Mouse (Mus musculus): ENCODE data around the gene Rbfox2. TPM values are rescaled to one million over a fixed set of nuclear protein-coding genes. Genes with fewer than 3 reads are reported as not detected.
"Not testable (repeated sequence)": the region's sequence is repeated elsewhere in the genome, so short reads cannot be mapped to it uniquely, and the experiment has no call there.

Gene Rbfox2
- polyA plus RNA-seq, 1 experiment from 2014 or later = 119 TPM

DNA sequence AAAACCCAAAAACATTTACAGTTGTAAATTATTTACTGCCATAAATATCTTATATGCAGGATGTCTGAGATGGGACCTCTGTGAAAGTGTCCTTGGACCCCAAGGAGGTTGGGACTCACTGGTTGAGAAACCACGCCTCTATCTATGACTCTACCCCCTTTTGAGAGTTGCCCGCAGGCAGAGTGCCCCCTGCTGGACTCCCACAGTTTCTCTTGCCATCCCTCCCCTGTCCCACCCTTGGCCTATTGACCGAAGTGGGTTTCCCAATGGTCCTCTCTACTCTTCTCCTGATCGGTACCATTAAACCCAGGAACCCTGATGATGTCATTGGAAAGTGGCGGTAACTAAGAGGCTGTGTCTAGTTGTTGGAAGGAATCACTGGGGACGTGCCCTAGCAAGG lies 35.2 kb upstream of the Rbfox2 start:
- H3K27me3 ChIP-seq = no peaks in the 10 kb centered on the region; the same call in 1 of the 2 replicates
- no peaks in the 10 kb centered on the region for H3K9me3 ChIP-seq
- H3K27ac ChIP-seq = no peak overlapping the region
- H3K4me2 ChIP-seq = no peak overlapping the region
- peaks cover 22% of the 10 kb centered on the region for H3K4me1 ChIP-seq
- WGBS = 90% methylated on average over 6 of the region's 6 CpGs
- H3K36me3 ChIP-seq (replicated peaks) = no peaks in the 10 kb centered on the region
- no peak for ATAC-seq (ENCODE audit: low FRiP score)
- no peak overlapping the region for H3K9ac ChIP-seq
- no peak overlapping the region for H3K4me3 ChIP-seq (replicated peaks)

GRCm38 (mm10) chr15:77340581-77340980 lies 33.8 kb upstream of the Rbfox2 start:
- no peak overlapping the region for H3K4me2 ChIP-seq

GRCm38 (mm10) chr15:77338924-77339429 lies 32.2 kb upstream of the Rbfox2 start:
- ATAC-seq (ENCODE audit: low FRiP score) = no peak
- Histone ChIP-seq H3K9me3 (no peaks in the 10 kb centered on the region), H3K9ac (no peak overlapping the region), H3K4me2 (no peak overlapping the region), H3K4me1 (peaks cover 23% of the 10 kb centered on the region), H3K4me3 (replicated peaks) (no peak overlapping the region), H3K36me3 (replicated peaks) (no peaks in the 10 kb centered on the region), H3K27ac (no peak overlapping the region), H3K27me3 (no peaks in the 10 kb centered on the region; the same call in 1 of the 2 replicates)
- WGBS = 85% methylated on average over 8 of the region's 8 CpGs

More at GRCm38 (mm10) chr15:77340581-77340980, 33.8 kb upstream of the Rbfox2 start:
- no peak overlapping the region for H3K9ac ChIP-seq
- no peak overlapping the region for H3K4me3 ChIP-seq (replicated peaks)
- H3K4me1 ChIP-seq = peaks cover 33% of the 10 kb centered on the region
- H3K36me3 ChIP-seq (replicated peaks) = no peaks in the 10 kb centered on the region
- H3K27ac ChIP-seq = no peak overlapping the region
- no peaks in the 10 kb centered on the region; the same call in 1 of the 2 replicates for H3K27me3 ChIP-seq
- H3K9me3 ChIP-seq = no peaks in the 10 kb centered on the region
- no peak for ATAC-seq (ENCODE audit: low FRiP score)

DNA sequence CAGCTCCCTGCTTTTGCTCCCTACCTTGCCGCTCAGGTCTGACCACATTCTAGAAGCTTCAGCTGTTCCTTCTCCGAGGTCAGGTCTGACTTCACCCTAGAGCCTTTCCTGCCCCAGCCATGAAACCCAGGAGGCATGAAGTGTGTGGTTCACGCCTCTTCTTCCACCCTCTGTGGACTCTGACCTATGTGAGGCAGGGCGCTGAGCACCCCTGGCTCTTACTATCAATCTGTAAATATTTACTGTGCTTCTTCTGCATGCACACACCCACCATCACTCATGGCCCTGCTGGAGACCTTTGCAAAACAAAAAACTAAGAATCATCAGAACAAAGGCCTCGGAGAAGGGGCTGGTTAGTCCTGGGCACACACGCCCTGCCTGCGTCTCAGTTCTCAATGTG lies 31.6 kb upstream of the Rbfox2 start:
- Histone ChIP-seq H3K4me2 (no peak overlapping the region), H3K4me3 (replicated peaks) (no peak overlapping the region), H3K9me3 (no peaks in the 10 kb centered on the region), H3K9ac (no peak overlapping the region), H3K27me3 (no peaks in the 10 kb centered on the region; the same call in 1 of the 2 replicates), H3K36me3 (replicated peaks) (no peaks in the 10 kb centered on the region), H3K4me1 (peaks cover 18% of the 10 kb centered on the region), H3K27ac (no peak overlapping the region)
- no peak for ATAC-seq (ENCODE audit: low FRiP score)
- WGBS = 73% methylated on average over 7 of the region's 7 CpGs

DNA sequence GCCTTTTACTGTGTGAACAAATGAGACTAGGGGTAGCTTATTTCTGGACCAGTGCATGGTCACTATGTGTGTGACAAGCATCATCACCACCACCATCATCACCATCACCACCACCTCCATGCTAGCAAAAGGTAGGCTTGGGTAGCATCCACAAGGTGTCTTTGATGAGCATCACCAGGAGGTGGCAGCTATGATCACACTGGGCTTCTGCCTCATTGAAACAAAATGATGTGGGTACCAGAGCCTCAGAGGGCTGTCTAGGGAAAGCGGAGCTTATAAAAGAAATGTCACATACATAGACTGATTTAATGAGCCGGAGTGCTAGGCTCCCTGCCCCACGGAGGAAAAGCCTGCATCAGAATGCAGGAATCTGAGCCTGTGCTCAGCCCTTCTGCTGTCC lies 31.1 kb upstream of the Rbfox2 start:
- no peaks in the 10 kb centered on the region; the same call in 1 of the 2 replicates for H3K27me3 ChIP-seq
- H3K9me3 ChIP-seq = no peaks in the 10 kb centered on the region
- WGBS = 82% methylated on average over 3 of the region's 3 CpGs
- H3K4me1 ChIP-seq = peaks cover 13% of the 10 kb centered on the region
- no peaks in the 10 kb centered on the region for H3K36me3 ChIP-seq (replicated peaks)
- no peak overlapping the region for H3K4me2 ChIP-seq
- no peak for ATAC-seq (ENCODE audit: low FRiP score)
- H3K27ac ChIP-seq = no peak overlapping the region
- no peak overlapping the region for H3K9ac ChIP-seq
- H3K4me3 ChIP-seq (replicated peaks) = no peak overlapping the region

DNA sequence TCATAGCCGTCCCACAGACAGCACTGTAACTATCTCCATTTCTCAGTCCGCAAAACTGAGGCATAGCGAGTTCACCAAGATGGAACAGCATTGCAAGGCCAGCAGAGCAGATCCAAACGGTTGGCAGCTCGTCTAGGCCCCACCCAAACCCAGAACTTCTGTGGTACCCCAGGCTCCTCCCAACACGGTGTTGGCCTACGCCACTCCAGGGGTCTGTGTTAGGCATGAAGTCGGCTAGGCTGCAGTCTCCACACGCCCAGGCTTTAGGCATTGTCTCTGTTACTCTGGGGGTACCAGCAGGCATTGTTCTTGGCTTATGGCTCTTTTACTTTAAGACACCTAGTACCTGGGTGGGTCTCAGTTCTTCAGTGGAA lies 30.2 kb upstream of the Rbfox2 start:
- H3K36me3 ChIP-seq (replicated peaks) = no peaks in the 10 kb centered on the region
- H3K27me3 ChIP-seq = no peaks in the 10 kb centered on the region
- peaks cover 11% of the 10 kb centered on the region; the same call in 1 of the 2 replicates for H3K4me1 ChIP-seq
- H3K9ac ChIP-seq = no peak overlapping the region
- no peaks in the 10 kb centered on the region for H3K9me3 ChIP-seq
- H3K27ac ChIP-seq = peak overlapping the region; percentile 15; the same call in 1 of the 2 replicates
- H3K4me2 ChIP-seq = peak overlapping the region; percentile 52
- WGBS = 42% methylated on average over 9 of the region's 9 CpGs
- ATAC-seq (ENCODE audit: low FRiP score) = 0 out of 2 replicates have a peak, but pooled peaks have one; percentile 11
- H3K4me3 ChIP-seq (replicated peaks) = no peak overlapping the region; the same call in 1 of the 2 replicates

DNA sequence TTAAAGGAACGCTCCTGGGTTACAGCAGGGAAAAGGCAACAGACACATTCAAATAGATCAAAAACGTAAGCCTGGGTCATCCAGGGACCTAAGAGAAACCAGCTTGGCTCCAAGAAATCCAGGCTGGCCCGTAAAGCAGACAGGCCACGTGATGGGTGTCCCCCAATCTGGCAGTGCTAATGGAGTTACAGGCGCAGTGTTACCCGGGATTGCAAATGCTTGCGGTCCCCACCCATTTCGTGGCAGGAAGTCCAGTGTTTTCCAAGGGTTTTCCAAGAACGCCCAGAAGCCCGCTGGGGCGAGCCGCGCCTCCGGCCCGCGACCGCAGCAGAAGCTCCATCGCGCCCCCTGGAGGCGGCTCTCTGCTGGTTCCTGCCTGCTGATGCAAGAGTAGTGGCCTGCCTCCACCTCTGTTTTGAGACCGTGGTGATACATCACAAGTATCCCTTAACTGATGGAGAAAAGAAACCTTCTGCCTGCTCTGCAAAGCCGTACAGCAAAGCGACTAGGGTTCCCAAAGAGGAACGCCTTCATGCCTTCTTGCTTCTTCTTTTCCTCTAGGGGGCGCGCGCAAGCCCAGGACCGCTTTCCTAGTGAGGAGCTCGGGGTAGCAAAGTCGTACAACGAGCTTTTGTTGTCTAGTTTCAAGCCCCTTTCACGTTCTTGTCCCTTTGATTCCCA lies 29.6 kb upstream of the Rbfox2 start:
- no peaks in the 10 kb centered on the region for H3K9me3 ChIP-seq
- H3K4me1 ChIP-seq = peaks cover 11% of the 10 kb centered on the region; the same call in 1 of the 2 replicates
- H3K27me3 ChIP-seq = no peaks in the 10 kb centered on the region
- ATAC-seq (ENCODE audit: low FRiP score) = peak; percentile 76
- peak overlapping the region; percentile 21; the same call in 1 of the 2 replicates for H3K27ac ChIP-seq
- H3K4me2 ChIP-seq = peak overlapping the region; percentile 52
- peak overlapping the region; percentile 33; the same call in 1 of the 2 replicates for H3K9ac ChIP-seq
- no peaks in the 10 kb centered on the region for H3K36me3 ChIP-seq (replicated peaks)
- WGBS = 2% methylated on average over 32 of the region's 32 CpGs
- peak overlapping the region; percentile 31 for H3K4me3 ChIP-seq (replicated peaks)

- H3K4me3 ChIP-seq (replicated peaks); H3K4me2 ChIP-seq; H3K27ac ChIP-seq; ATAC-seq (ENCODE audit: low FRiP score); H3K36me3 ChIP-seq (replicated peaks); H3K9me3 ChIP-seq; H3K27me3 ChIP-seq; H3K9ac ChIP-seq: not testable (repeated sequence)
- 91% methylated on average over 3 of the region's 3 CpGs for WGBS
- peaks cover 11% of the 10 kb centered on the region; the same call in 1 of the 2 replicates for H3K4me1 ChIP-seq
These were observed 28.4 kb upstream of the Rbfox2 start for GRCm38 (mm10) chr15:77335185-77335584.

GRCm38 (mm10) chr15:77332272-77332991 lies 25.6 kb upstream of the Rbfox2 start:
- 74% methylated on average over 7 of the region's 7 CpGs for WGBS
- Histone ChIP-seq H3K27ac (no peak overlapping the region), H3K4me1 (peaks cover 11% of the 10 kb centered on the region; the same call in 1 of the 2 replicates), H3K36me3 (replicated peaks) (no peaks in the 10 kb centered on the region), H3K9ac (no peak overlapping the region), H3K27me3 (no peaks in the 10 kb centered on the region), H3K9me3 (no peaks in the 10 kb centered on the region), H3K4me2 (no peak overlapping the region), H3K4me3 (replicated peaks) (no peak overlapping the region)
- ATAC-seq (ENCODE audit: low FRiP score) = no peak

DNA sequence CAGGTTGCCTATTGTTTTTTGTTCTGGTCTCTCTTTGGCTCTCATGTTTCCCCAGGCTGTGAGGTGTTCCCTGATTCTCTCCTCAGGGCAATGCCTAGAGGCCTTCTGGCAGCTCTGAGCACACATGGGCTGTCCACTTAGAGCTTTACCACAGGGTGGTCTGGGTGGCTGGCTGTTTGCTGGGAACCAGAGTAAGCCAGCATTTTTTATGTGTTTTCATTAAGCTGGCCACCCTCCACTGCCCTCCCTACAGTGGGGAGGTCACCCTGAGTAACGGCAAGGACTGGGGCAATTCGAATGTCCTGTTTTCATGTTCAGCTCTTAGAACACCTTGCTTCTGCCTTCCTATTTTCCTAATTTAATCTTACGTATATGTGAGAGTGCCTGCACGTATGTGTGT lies 24.6 kb upstream of the Rbfox2 start:
- no peak for ATAC-seq (ENCODE audit: low FRiP score)
- H3K36me3 ChIP-seq (replicated peaks) = no peaks in the 10 kb centered on the region
- H3K4me1 ChIP-seq = peaks cover 5% of the 10 kb centered on the region; the same call in 1 of the 2 replicates
- no peaks in the 10 kb centered on the region for H3K27me3 ChIP-seq
- no peak overlapping the region for H3K27ac ChIP-seq
- H3K9me3 ChIP-seq = no peaks in the 10 kb centered on the region
- WGBS = 88% methylated on average over 4 of the region's 4 CpGs
- H3K4me3 ChIP-seq (replicated peaks) = no peak overlapping the region
- H3K4me2 ChIP-seq = no peak overlapping the region
- no peak overlapping the region for H3K9ac ChIP-seq

DNA sequence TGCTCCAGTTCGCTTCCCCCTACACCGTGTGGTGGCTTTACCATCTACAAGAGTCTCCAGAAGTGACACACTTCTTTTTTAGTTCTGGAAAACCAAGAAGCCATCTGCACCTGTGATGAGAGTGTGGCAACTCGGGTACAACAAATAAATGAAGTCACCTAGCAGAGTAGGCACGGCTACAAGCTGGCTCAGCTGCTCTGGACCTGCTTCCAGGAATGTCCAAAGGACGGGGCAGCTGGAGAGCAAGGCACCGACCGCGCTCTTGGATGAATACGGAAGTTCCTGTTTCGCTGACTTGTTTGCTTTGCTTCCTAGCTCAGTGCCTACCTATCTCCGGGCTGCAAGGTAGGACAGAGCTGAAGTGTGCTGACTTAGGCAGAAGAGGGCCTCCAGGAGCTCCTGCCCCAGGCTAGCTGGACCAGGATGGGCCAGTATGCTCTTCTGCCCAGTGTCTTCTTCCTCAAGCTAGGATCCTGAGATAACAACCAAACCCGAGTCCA lies 22.9 kb upstream of the Rbfox2 start:
- ATAC-seq (ENCODE audit: low FRiP score) = no peak
- Histone ChIP-seq H3K4me3 (replicated peaks) (no peak overlapping the region), H3K4me1 (no peaks in the 10 kb centered on the region), H3K9me3 (no peaks in the 10 kb centered on the region), H3K27ac (no peak overlapping the region), H3K4me2 (no peak overlapping the region), H3K27me3 (no peaks in the 10 kb centered on the region), H3K9ac (no peak overlapping the region), H3K36me3 (replicated peaks) (no peaks in the 10 kb centered on the region)
- WGBS = 83% methylated on average over 12 of the region's 12 CpGs

DNA sequence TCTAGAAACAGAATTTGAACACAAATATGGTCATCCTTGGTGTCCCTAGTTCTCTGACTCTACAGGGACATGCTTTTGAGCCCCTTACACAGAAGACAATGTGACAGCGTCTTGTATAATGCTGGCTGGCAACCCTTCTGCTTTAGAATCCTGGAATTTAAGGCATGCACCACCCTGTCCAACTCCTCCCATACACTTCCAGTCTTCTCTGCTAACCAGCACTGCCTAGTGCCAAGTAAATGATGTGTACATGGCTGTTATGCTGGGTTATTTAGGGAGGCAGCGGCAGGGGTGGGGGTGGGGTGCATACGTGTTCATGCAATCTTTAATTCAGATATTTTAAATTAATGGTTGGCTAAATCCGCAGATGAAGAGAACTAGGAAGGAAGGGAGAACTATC lies 19.6 kb upstream of the Rbfox2 start:
- no peaks in the 10 kb centered on the region for H3K27me3 ChIP-seq
- no peak overlapping the region for H3K4me2 ChIP-seq
- no peaks in the 10 kb centered on the region for H3K4me1 ChIP-seq
- no peak overlapping the region for H3K4me3 ChIP-seq (replicated peaks)
- H3K36me3 ChIP-seq (replicated peaks) = no peaks in the 10 kb centered on the region
- H3K9ac ChIP-seq = no peak overlapping the region
- no peak overlapping the region for H3K27ac ChIP-seq
- WGBS = 92% methylated on average over 4 of the region's 4 CpGs
- H3K9me3 ChIP-seq = no peaks in the 10 kb centered on the region
- no peak for ATAC-seq (ENCODE audit: low FRiP score)

Measured in forebrain, embryonic 12.5 days (tissue).